34 mouse cellular contexts compared by ENCODE assay signal in the genomic region with DNA sequence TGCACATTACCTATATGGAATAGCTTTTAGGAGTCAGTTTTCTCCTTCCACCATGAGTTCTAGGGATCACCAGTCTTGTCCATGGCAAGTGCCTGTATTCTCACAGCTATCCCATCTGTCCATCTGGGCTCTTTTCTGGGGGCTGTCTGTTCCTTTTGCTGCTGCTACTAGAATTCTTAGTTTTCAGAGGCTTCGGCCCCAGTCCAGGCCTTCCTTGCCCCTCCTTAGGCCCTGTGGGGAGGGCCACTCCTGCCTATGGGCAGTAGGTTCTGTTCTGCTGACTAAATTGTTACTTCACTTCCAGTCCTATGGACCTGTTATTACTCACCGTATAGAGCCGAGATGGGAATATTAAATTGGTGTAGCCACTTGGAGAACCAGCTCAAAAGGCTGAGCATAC.
"Had no signal": no experiment of that assay in that cellular context is flagged by ENCODE, and none has a peak within 500 bp of the region (broad histone marks: within the 10 kb centered on the region; RNA-seq: fewer than 3 reads in every experiment).

No protein-coding gene starts in this region.

- H3K27ac ChIP-seq: heart, embryonic 10.5 days; heart, embryonic 15.5 days; hindbrain, embryonic 10.5 days; hindbrain, embryonic 12.5 days; hindbrain, embryonic 13.5 days; hindbrain, embryonic 14.5 days; hindbrain, embryonic 15.5 days; hindbrain, postnatal 0 days; intestine, embryonic 15.5 days; kidney, embryonic 15.5 days; kidney, postnatal 0 days; layer of hippocampus, adult 2 months; left cerebral cortex, adult 2 months had no signal

- H3K4me3 ChIP-seq: heart, embryonic 10.5 days; heart, embryonic 12.5 days; heart, embryonic 15.5 days; hindbrain, embryonic 10.5 days; hindbrain, embryonic 12.5 days; hindbrain, embryonic 13.5 days; hindbrain, embryonic 15.5 days; intestine, embryonic 15.5 days; kidney, embryonic 15.5 days; layer of hippocampus, adult 2 months; left cerebral cortex, adult 2 months had no signal

- H3K9me3 ChIP-seq: heart, embryonic 10.5 days; heart, embryonic 12.5 days; heart, embryonic 15.5 days; hindbrain, embryonic 10.5 days; hindbrain, embryonic 12.5 days; hindbrain, embryonic 13.5 days; hindbrain, embryonic 15.5 days; intestine, embryonic 15.5 days; kidney, embryonic 15.5 days had no signal

- ATAC-seq: hindbrain, embryonic 16.5 days; hindbrain, postnatal 0 days; inflammation-experienced regulatory T-cells, adult 6 months; intestine, embryonic 15.5 days; intestine, embryonic 16.5 days; intestine, postnatal 0 days had no signal

- H3K4me1 ChIP-seq: heart, embryonic 10.5 days; heart, embryonic 12.5 days; heart, embryonic 15.5 days; intestine, embryonic 15.5 days had no signal

- H3K36me3 ChIP-seq: heart, embryonic 10.5 days; heart, embryonic 12.5 days; heart, embryonic 15.5 days; hindbrain, embryonic 10.5 days; hindbrain, embryonic 12.5 days; hindbrain, embryonic 13.5 days; hindbrain, embryonic 15.5 days; intestine, embryonic 15.5 days; kidney, embryonic 15.5 days had no signal

- H3K4me2 ChIP-seq: heart, embryonic 11.5 days; heart, embryonic 12.5 days; heart, embryonic 15.5 days; hindbrain, embryonic 12.5 days; hindbrain, embryonic 13.5 days; hindbrain, embryonic 14.5 days; hindbrain, embryonic 15.5 days; intestine, embryonic 15.5 days; kidney, embryonic 15.5 days had no signal

- H3K27me3 ChIP-seq: heart, embryonic 15.5 days; hindbrain, embryonic 15.5 days; intestine, embryonic 15.5 days had no signal

- H3K9ac ChIP-seq: heart, embryonic 12.5 days; heart, embryonic 15.5 days; hindbrain, embryonic 12.5 days; hindbrain, embryonic 13.5 days; hindbrain, embryonic 14.5 days; hindbrain, embryonic 15.5 days; intestine, embryonic 15.5 days; kidney, embryonic 15.5 days had no signal

- DNase-seq: heart, postnatal 10 days; heart, postnatal 14 days; heart, postnatal 36 days; kidney, adult 11 months; kidney, adult 18-20 months; kidney, adult 2 months; kidney, adult 8-10 months; kidney, adult 9 months; kidney, postnatal 10 days; kidney, postnatal 14 days; kidney, postnatal 25 days; kidney, postnatal 36 days; kidney, postnatal 4 days; layer of hippocampus, adult 9-11 months; layer of hippocampus, postnatal 36 days had no signal
